Mouse (Mus musculus): ENCODE measurements at regions not wholly inside any gene's neighbourhood (a gene's known extent, or its start where the extent isn't known, plus 50 kb on each side); places are given as distances from the start of the nearest gene placed in this dataset.
"Not testable (repeated sequence)": the region's sequence is repeated elsewhere in the genome, so short reads cannot be mapped to it uniquely, and the experiment has no call there.

DNA sequence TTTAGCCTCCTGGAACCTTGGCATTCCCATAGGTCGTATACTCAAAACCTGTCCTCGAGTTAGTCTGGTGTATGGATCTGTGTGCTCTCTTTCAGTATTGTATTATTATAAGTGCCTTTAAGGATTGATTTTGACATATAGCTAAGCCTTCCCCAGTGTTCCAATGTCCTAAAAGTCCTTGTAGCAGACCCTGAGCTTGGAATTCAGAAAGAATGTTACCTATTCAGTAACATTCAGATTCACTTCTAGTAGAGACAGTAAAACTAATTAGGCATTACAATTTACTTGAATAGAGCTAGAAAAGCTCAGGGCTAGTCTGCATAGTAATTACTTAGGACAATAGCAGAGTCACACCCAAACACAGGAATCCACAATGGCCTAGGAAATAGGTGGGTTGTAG, 219.8 kb downstream of the 5530400C23Rik start:
- H3K9me3 ChIP-seq (replicated peaks); H3K9ac ChIP-seq; H3K4me3 ChIP-seq; H3K36me3 ChIP-seq; H3K27ac ChIP-seq (ENCODE audit: poor library complexity, severe bottlenecking); ATAC-seq (ENCODE audit: insufficient number of reproducible peaks, low FRiP score); H3K4me1 ChIP-seq (replicated peaks); H3K27me3 ChIP-seq (replicated peaks); H3K4me2 ChIP-seq: not testable (repeated sequence)
- WGBS, result 68% methylated on average over 2 of the region's 2 CpGs

DNA sequence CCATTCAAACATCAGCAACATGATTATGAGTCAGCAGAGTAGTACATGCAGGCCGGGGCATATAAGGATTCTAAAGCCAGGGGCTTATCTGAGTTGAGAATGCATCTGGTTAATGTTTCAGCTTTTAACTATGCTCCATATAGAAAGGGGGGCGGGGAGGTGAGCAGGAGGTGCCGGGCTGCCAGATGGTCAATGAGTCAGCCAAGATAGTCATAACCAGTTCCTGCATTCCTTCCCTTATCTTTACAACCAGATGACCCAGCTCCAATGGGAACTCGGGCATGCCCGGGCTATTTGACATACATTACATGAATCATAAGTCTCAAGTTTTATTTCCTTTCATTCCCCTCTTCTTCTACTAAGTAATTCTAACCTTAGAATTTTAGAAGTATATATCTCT, 261.5 kb downstream of the 5530400C23Rik start:
- H3K36me3 ChIP-seq, result no peaks in the 10 kb centered on the region
- 0 out of 2 replicates have a peak, but pooled peaks have one; percentile 42 for ATAC-seq (ENCODE audit: insufficient number of reproducible peaks, low FRiP score)
- no peak overlapping the region for H3K27ac ChIP-seq (ENCODE audit: poor library complexity, severe bottlenecking)
- no peaks in the 10 kb centered on the region for H3K27me3 ChIP-seq (replicated peaks)
- H3K4me1 ChIP-seq (replicated peaks), result no peaks in the 10 kb centered on the region
- 51% methylated on average over 5 of the region's 5 CpGs for WGBS
- no peak overlapping the region for H3K4me2 ChIP-seq
- H3K4me3 ChIP-seq, result no peak overlapping the region
- no peak overlapping the region for H3K9ac ChIP-seq
- H3K9me3 ChIP-seq (replicated peaks), result peaks cover 16% of the 10 kb centered on the region

DNA sequence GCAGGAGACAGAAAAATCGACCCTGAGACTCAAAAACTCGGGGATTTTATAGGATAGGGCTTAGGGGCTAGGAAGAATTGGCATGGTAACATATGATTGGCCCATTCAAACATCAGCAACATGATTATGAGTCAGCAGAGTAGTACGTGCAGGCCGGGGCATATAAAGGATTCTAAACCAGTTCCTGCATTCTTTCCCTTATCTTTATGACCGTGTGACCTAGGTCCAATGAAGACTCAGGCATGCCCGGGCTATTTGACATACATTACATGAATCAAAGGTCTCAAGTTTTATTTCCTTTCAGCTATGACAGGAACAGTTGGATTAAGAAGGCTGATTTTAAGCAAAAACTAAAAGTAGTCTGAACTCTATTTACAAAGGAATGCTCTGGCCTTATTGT, 262.2 kb downstream of the 5530400C23Rik start:
- H3K4me2 ChIP-seq, result no peak overlapping the region
- no peak overlapping the region for H3K4me3 ChIP-seq
- H3K9me3 ChIP-seq (replicated peaks), result peaks cover 16% of the 10 kb centered on the region
- H3K36me3 ChIP-seq, result no peaks in the 10 kb centered on the region
- H3K27me3 ChIP-seq (replicated peaks), result no peaks in the 10 kb centered on the region
- H3K4me1 ChIP-seq (replicated peaks), result no peaks in the 10 kb centered on the region
- no peak for ATAC-seq (ENCODE audit: insufficient number of reproducible peaks, low FRiP score)
- H3K27ac ChIP-seq (ENCODE audit: poor library complexity, severe bottlenecking), result no peak overlapping the region
- WGBS, result 79% methylated on average over 6 of the region's 6 CpGs
- no peak overlapping the region for H3K9ac ChIP-seq
